Mouse (Mus musculus) B cell, adult (primary cell): ENCODE data around the gene Toporsl. TPM values are rescaled to one million over a fixed set of nuclear protein-coding genes. Genes with fewer than 3 reads are reported as not detected.

Source experiments
- total RNA-seq: library from RNA; stranded (reverse); gene quantifications from 4 replicates; pipeline ENCODE4 v1.2.4, GENCODE M21; 2023; ENCODE audit not compliant: inconsistent age

The Toporsl gene
- not detected in 4 replicates for total RNA-seq

DNA sequence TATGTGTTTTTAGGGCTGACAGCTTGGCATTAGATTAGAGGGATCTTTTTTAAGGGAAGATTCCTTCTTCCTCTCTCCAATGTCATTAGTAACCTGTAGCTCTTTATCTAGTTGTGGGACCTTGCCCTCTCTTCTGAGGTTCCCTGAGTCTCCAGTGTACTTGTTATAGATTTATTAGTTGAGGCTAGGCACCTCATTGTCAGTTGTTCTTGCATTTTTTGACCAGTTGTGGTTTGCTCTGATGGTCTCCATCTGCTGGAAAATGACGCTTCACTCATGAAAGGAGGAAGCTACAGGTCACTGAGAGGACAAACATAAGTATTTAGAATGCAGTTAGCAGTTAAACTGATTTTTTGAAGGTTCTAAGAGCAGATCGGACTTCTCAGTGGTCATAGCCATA is at the start of gene Toporsl:
Toporsl (plus strand) TSS at position 348 of the 400 bp plus-strand sequence.

Other genes with a start within 250 kb of the Toporsl start
- 14.0 to 17.8 TPM (median 16.0 TPM) in 4 replicates for gene Smc2, start 157.0 kb upstream of the Toporsl start, total RNA-seq
- gene Vma21-ps, start 99.0 kb upstream of the Toporsl start, total RNA-seq = not detected in 4 replicates
- not detected in 4 replicates for gene Olfr275, start 218.3 kb downstream of the Toporsl start, total RNA-seq